Mouse (Mus musculus): Measurements from ENCODE around the gene Kcnip2.

DNA sequence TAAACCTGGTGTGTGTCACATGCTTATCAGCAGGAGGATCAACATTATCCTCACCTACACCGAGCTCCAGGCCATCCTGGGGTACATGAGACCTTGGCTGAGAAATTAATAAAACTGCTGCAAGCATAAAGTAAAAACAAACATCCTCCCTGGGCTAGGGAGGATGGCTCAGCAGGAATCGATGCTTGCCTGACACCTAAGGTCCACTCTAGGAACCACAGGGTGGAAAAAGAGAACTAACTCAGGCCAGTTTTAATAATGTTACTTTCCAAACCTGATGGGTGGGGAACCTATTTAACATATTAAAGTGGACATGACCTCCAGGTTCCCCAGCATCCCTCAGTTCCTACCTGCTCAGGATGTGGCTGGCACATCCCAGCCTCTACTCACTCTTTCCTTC lies 14.8 kb upstream of the Kcnip2 start:
- TF ChIP-seq CTCF (IDR thresholded peaks at IDR 0.05; ENCODE audit: control insufficient read depth, insufficient read depth, low read length) (no peak), POLR2A (IDR thresholded peaks at IDR 0.05; ENCODE audit: borderline replicate concordance, control insufficient read depth, low read depth, low read length) (no peak)

All from bone marrow, adult 2 months (tissue).